Mouse (Mus musculus) lung, postnatal 36 days (tissue): ENCODE data around the gene Ppp1r12a.
"Not testable (repeated sequence)": the region's sequence is repeated elsewhere in the genome, so short reads cannot be mapped to it uniquely, and the experiment has no call there.

ENCODE experiments used
- DNase-seq: peaks from one replicate; pipeline ENCODE4 v3.0.0; 2022; ENCODE audit warnings: mixed read lengths

The Ppp1r12a gene

DNA sequence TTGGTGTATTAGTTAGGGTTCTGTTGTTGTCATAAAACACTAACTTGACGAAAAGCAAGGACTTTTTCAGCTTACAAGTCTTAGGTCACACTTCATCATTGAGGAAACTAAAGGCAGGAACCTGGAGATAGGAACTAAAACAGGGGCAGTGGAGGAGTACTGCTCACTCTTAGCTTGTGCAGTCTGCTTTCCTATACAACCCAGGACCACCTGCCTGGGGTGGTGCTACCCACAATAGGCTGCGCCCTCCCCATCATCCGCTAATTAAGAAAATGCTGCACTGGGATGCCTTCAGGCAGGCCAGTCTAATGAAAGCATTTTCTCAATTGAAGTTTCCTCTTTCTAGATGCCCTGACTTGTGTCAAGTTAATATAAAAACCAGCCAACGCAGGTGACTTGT is 40.1 kb downstream of the Ppp1r12a start:
- DNase-seq, result no peak

- DNase-seq, result no peak
Observed at GRCm38 (mm10) chr10:108203440-108203839, 41.4 kb downstream of the Ppp1r12a start.

GRCm38 (mm10) chr10:108209396-108209795 is 47.4 kb downstream of the Ppp1r12a start:
- no peak for DNase-seq

DNA sequence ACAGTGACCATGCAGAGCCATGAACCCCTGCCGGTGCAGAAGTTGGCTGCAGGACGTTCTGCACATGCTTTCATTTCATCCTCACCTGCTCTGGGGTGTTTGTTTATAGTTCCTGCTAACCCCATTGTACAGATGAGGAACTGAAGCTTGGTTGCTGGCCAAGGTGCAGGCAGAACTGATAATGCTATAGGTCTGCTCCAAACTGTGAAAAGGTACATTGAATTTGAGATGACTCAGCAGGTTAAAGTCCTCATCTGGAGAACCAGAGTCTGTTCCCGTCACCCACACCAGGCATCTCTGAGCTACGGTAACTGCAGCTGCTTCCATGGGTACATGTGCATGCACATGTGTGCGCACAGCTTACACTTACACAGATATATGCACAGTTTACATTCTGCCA is 62.4 kb downstream of the Ppp1r12a start:
- no peak for DNase-seq

- no peak for DNase-seq
Observed at GRCm38 (mm10) chr10:108237049-108237448, 75.1 kb downstream of the Ppp1r12a start.

GRCm38 (mm10) chr10:108239061-108239460 is 77.1 kb downstream of the Ppp1r12a start:
- peak; percentile 23 for DNase-seq

DNA sequence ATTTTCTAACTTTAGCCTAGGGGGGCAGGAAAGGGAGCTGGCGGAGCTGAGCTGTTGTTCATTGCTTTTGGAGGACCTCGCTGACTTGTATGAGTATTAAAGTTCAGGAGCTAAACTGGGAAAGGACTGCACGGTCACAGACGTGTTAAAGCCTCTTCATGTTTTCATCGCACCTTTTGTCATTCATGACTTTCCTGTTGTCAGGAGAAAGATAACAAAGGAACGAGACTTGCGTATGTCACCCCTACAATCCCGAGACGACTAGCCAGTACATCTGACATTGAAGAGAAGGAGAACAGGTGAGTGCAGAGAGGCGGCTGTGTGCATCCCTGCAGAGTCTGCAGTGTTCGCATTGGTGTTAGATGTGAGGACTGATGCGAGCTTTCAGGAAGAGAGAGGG is 88.7 kb downstream of the Ppp1r12a start:
- DNase-seq, result no peak

DNA sequence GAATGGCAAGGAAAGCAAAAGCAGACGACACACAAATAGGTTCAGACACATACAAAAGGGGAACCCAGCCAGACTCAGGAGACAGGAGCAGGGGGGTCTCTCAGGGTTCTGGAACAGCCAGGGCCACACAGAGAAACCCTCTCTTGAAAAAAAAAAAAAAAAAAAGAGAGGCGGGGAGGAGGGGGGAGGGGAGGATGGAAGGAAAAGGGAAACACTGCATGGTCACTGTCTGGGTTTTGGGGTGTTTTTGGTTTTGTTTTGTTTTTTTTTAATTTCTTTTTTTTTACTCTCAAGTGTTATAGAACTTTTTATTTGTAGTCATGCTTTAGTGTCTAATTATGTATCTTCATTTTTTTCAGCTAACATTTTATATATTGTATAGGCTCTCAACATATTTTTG is 89.2 kb downstream of the Ppp1r12a start:
- no peak for DNase-seq

GRCm38 (mm10) chr10:108255812-108256376 is 93.9 kb downstream of the Ppp1r12a start:
- no peak for DNase-seq

DNA sequence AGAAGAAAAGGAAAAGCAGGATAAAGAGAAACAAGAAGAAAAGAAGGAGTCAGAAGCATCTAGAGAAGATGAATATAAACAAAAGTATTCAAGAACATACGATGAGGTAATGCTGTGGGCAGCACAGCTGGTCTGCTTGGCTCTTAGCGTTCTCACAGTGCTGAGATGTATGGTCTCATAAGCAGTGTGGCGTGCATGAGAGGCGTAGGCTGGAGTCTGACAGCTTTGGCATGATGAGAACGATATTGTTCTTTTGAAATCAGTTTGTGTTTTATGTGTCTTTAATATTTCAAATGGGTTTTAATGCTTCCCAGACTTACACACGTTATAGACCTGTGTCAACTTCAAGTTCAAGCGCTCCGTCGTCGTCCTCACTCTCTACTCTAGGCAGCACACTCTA is 98.9 kb downstream of the Ppp1r12a start:
- DNase-seq, result no peak

- DNase-seq, result no peak
Observed at GRCm38 (mm10) chr10:108264641-108265040, 102.6 kb downstream of the Ppp1r12a start.

GRCm38 (mm10) chr10:108271201-108271600 is 109.2 kb downstream of the Ppp1r12a start:
- DNase-seq, result no peak

DNA sequence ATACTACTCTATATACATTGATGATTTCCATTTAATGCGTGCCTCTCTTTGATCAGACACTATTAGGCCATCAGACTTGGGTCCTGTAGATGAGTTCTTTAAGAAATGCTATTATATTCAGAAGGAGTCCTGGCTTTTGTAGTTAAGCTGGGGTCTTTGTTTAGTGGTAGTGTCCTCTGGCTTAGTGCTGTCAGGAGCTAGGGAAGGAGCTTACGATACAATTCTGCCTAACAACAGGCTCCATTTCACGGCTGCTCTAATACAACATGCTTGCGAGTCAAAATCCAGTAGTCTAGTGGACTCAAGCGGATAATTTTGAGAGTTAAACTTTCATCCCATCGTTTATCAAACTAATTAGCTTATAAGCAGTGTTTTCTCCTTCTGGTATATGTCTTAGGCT is 114.7 kb downstream of the Ppp1r12a start:
- DNase-seq, result no peak

DNA sequence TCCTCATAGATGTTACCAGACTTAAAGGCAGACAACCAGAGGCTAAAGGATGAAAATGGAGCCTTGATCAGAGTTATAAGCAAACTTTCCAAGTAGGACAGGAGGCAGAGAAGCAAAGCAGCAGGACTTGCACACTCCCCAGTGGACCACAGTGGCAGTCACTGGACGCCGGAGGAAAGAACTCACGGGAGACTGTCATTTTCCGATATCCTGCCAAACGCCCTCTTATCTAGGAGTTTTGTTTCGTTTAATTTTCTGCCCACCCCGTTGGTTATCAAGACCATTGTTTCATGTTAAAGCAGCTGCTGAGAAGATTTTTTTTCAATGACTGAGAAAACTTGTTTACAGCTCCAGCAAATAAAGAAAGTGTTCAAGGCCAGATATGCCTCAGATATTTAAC is 115.2 kb downstream of the Ppp1r12a start:
- DNase-seq, result peak; percentile 11

DNA sequence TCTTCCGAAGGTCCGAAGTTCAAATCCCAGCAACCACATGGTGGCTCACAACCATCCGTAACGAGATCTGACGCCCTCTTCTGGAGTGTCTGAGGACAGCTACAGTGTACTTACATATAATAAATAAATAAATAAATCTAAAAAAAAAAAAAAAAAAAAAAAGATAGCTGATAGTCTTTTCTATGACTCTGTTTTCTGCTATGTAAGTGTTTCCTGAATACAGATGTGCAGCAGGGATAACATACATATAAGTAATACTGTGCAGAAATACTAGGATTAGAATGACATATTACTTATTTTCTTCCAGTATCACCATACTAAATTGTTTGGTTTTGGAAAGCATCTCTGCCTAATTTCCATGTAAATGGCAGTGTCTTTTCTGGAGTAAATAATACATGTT is 119.1 kb downstream of the Ppp1r12a start:
- not testable (repeated sequence) for DNase-seq

GRCm38 (mm10) chr10:108282351-108282750 is 120.4 kb downstream of the Ppp1r12a start:
- no peak for DNase-seq

GRCm38 (mm10) chr10:108283418-108283817 is 121.4 kb downstream of the Ppp1r12a start:
- no peak for DNase-seq

DNA sequence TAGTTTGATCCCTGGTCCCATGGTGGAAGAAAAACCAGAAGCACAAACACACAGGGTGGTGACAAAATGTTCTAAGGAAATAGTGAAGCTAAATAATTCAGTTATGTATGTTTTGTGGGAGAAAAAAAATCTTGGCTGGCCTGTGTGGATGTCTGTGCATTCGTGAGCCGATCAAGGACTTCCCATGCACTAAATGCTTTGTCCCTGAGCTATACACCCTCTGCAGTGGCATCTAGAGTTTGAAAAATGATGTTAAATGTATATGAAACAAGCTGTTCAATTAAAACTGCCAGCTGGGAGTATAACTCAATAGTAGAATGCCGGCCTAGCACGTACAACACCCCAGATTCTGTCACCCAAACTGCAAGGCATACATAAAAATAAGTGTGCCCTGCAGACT is 121.8 kb downstream of the Ppp1r12a start:
- no peak for DNase-seq

- no peak for DNase-seq
Observed at GRCm38 (mm10) chr10:108284445-108284844, 122.5 kb downstream of the Ppp1r12a start.

GRCm38 (mm10) chr10:108284977-108285376 is 123.0 kb downstream of the Ppp1r12a start:
- DNase-seq, result no peak

DNA sequence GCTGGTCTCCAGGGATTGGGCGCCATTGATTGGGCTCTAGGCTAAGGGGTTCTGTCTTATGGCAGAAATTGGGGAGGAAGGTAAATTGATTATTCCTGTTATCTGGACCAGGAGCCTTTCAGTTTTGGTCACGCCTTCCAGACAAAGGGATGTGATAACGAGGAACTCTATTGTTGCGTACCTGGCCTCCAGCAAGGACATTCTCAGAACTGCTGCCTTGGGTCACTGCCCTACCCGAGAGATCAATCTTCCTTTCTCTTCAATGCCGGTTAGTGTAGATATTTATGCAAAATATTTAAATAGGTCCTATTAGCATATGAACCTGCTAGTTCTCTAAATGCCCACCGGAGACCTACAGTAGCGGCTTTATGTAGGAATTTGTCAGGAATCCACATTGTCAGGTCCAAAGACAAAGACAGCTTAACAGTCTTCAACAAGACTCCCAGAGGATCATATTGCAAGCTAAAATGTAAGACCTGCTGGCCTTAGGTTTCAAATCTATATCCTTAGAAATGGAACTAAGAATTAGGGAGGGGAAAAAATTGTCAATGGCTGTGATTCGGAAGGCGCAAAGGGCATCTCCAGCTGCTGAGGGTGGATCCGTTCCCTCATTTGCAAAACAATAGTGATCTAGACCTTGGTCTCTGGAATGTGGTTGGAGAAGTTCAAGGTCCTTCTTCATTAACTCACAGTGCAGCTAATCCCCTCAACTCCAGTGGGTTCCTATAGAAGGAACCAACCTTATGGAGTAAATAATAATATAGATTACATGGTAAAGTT is 124.9 kb downstream of the Ppp1r12a start:
- DNase-seq, result no peak

DNA sequence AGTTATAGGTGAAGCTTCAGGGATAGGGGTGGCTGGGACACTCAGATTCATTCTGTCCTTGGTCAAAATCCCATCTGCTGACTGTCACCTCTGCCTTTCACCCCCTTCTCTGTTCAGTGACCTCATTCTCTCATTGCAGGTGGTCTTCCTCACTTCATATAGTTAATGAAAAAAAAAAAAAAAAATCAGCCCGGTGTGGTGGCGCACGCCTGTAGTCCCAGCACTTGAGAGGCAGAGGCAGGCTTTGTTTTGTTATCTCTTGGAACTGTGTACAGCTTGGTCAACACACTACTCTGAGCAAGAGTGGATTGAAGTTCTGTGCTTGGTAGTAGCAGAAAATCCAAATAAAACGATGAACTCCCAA is 125.4 kb downstream of the Ppp1r12a start:
- no peak for DNase-seq

DNA sequence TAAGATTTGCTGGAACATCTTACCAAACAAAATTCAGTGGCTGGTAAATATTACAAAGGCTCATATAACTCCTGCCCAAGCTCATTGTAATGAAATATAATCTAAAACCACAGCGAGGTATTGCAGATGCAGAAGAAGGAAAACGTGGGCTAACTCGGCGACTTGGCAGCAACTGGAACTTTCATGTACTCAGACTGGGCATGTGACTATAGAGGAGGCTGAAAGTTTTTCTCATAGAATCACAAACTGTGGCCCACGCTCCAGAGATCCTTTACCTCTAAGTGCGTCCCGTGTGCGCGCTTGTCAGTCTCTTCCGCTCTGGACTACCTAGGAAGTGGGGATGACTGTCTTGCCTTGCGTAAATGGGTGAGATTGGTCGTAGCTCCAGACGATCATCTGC is 128.1 kb downstream of the Ppp1r12a start:
- no peak for DNase-seq

DNA sequence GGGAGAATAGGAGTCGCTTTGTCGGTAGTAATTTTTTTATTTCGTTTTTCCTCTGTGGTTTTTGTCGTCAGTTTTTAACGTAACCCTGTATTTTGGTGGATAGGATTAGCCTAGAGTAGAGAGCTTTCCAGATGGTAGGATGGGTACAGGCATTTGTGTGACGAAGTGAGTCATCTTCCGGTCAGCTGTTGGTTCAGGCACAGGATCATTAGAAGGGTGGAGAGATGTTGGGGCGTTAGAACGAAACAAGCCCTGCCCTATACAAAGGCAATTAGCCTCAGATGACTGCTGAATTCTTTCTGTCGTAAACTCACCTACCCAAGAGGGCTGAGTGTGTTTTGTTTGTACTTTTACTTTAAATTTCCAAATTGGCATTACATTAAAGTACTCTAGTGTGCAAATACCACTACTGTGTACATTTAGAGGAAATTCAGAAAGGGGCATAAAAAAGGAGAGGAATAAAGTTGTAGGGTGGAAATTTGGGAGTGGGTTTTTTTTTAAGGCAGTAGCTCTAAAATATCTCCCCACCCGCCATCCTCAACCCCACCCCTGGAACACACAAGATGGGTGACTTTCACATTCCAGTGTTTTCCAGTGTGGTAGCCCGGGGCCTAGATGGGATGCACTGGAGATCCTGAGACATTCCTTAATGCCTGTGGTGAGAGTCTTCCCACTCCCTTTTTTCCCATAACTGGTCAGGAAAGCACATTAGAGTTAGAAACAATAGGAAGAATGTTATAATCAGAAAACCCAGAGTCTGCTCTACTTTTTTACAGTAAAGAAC is 129.9 kb downstream of the Ppp1r12a start:
- no peak for DNase-seq
